Mouse (Mus musculus): ENCODE results near the gene Man1a. TPM values are rescaled to one million over a fixed set of nuclear protein-coding genes. Genes with fewer than 3 reads are reported as not detected.

Gene Man1a
- total RNA-seq, 2 experiments from 2014 or later: 9.3 to 15.8 TPM

DNA sequence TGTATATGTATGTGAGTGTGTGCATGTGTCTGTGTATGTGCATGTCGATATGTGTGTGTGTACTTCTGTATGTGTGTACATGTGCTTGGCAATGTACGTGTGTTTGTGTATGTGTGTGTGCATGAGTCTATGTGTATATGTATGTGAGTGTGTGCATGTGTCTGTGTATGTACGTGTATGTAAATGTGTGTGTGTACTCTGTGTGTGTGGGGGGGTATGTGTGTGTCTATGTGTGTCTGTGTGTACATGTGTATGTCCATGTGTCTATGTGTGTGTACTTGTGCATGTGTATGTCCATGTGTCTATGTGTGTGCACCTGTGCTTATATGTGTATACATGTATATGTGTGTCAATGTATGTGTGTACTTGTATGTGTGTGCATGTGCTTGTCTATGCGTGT is 15.2 kb downstream of the Man1a start:
- DNase-seq: no peak

DNA sequence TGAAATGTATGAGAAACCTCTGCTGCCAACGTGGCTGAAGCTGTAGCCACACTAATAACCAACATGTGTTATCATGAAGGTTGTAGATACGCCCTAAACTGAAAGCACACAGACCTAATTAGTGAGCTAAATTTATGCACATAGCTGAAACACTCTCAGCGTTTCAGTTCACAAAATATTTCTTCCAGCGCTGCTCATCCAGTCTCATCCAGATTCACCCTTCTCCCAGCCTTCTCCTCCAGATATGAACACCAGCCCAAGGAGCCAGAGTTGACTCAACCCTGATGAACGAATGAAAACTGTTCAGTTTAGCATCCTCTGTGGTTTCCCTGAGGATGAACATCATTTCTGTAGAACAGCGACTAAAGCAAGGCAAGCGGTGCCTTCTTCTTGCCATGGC is 15.8 kb downstream of the Man1a start:
- no peak for DNase-seq

DNA sequence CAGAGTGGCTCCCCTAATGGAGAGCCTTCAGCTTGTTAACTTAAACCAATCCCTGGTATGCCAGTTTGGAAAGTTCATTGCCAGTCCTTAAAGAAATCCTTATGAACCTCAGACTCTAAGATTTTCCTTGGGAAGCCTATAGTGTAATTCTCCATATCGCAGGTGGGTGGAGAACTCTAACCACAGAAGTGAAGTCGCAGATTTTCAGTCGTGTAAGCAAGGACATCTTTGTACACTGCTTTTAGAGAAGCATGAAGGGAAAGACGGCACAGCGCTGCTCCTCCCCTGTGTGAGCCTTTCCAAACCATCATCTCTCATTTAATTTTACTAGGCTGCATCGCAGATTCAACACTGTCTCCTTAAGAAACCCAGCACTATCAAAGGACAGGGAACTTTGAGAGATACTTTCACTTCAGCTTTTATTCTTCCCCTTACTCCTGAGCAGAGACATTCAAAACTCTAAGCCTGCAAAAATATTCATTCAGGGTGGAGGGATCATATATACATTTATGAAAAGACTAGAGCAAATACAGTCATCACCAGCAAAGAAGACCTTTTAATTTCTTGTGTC is 16.6 kb downstream of the Man1a start:
- no peak for DNase-seq

DNA sequence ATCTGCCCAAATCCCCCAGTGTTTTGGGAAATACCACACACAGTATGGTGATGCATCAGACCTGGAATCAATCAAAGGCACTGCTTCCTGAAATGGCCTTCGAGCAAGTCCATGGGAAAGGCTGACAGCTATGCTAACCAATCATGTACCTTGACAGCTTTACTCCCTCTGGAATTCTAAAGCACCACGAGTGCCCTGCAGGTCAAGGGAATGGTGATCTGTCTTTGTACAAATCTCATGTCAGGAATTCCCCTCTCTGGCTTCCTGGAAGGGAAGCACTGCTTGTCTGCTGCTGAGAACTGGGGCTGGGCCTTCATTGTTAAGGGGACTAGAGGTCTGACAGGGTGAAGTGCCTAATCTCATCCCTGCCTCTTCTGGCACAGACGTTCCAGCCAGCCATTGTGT is 17.3 kb downstream of the Man1a start:
- DNase-seq: no peak

DNA sequence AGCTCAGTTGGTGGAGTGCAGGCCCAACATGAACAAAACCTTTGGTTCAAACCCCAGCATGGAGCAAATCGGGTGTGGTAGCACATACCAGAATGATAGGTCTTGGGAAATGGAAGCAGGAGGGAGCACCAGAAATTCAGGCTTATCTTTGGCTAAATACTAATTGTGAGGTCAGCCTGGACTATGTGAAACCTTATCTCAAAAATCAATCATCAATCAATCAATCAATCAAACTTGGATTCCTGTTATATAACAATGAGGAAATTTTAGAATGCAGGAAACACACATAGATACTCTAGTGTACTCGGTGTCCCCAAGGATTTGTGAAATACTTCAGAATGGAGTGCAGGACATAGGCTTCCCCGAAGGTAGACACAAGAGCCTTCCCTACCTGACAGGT is 17.8 kb downstream of the Man1a start:
- no peak for DNase-seq

DNA sequence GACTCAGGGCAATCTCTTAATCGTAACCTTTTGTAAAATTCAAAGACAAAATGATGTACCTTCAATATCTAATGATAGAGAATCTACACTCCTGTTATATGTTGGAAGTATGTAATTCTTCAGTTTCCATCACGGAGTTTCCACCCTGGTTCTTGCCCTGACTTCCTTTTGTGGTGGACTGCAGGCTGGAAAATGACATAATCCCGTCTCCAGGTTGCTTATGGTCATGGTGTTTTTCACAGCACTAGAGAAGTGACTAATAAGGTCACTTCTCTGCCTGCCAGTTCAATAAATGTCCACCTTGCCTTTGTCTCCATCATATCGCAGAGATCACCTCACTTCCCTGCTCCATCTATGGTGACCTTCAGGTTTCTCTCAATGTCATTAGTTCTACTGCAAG is 22.2 kb downstream of the Man1a start:
- DNase-seq: no peak

DNA sequence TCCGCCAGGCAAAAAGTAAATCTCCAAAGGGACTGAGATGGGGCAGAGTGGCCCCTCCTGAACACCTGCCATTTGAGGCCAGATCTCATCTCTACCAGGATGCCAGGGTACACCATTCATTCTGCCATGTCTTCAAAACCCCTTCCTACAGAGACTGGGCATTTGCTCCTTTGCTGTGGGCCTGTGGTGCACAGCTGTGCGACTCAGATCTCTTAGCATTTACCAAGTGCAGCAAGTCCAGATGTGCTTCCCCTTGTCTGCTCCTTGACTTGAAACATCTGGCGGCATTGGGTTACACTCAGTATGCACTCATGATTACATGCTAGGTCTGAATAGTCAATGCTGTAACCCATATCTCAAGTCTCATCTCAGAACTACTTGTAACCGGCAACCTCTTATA is 28.5 kb downstream of the Man1a start:
- DNase-seq: no peak

DNA sequence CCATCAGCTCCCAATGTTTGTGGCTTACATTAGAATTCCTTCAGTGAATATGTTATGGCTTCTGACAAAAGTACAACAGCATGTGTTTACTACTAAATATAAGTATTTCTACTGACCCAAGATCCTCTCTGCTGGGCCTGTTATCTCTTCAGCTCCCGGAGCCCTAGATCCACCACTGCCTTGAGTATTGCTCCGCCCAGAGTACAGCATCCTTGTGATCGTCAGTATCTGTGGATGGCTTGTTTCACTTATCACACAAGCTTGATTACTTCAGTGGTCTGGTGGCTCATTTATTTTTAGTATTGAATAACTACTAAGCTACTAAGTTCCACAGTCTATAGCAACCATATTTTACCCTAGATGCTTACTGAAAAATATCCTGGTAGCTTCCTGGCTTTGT is 33.1 kb downstream of the Man1a start:
- DNase-seq: no peak

DNA sequence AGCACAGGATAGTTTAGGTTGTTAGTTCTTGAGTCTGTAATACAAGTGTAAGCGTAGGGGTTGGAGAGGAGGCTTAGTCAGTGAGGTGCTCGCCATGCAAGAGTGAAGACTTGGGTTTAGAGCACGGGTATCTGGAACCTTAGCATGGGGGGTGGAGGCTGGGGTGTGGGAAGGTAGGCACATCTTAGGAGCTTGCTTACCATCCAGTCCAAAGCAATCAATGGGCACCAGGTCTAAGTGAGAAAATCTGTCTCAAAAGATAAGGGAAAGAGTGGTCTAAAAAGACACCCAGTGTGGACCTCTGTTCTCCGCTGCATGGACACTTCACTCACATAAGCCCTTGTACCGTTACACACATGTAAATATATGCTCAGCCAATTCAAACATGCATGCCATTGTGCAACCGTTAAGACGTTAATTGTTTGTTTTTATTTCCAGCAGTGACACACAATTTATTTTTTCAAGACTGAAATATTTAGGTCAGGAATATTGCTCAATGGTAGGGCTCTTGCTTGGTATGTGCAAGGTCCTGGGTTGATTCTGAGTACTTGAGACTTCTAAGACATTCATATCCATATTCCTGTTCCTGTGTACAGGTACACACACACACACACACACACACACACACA is 34.1 kb downstream of the Man1a start:
- no peak for DNase-seq

DNA sequence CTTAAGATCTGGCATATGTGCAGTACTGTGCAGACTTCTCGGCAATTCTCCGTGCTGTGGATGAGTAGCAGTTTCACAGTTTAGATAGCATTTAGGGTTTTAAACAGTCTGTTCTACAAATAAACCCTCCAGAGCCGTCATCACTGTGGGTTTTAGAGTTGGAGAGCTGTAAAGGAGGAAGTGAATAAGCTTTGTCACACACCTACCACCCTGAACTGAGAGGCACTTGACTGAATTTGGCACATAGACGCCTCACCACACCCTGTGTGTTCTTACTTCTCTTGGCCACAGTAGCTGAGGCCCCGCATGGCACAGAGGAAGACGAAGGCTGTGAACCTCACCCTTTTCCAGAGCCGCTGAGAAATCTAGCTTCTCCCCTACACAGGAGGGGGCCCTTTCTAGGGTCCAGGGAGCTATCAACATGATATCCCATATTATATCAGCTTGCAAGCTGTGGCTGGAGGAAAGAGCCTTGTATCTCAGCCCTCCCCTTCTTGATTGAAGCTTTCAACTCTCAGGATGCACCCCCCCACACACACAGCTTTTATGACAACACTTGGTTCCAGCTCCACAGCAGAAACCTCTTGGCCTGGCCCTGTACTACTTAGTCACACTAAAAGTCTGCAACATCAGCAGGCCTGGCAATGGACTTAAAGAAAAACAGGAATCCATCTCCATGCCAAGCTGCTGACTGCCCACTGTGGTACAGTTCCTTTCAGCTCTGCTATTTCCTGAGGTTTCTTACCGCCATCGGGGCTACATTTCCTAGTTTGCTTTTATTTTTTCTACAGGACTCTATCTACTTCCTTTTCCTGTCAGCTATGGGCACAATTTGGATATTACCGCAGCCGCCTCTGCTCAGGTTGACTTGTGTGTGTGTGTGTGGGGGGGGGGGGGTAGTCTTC is 35.9 kb downstream of the Man1a start:
- peak; percentile 14 for DNase-seq

DNA sequence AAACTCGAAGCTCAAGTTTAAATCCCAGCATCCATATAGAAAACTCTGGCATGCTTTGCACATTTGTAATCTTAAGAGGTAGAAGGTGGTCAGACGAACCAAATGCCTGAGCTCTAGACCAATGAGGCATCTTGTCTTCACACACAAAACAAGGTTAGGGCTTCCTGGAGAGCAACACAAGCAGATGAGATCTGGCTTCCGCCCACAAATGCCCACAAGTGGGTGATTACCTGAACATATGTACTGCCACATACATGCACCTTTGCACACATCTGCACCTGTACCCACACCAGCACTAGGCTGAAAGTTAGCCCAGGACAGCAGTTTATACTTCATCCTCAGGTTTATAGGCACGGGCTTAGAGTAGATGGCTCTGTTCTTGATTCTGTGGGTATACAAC is 36.7 kb downstream of the Man1a start:
- DNase-seq: no peak

DNA sequence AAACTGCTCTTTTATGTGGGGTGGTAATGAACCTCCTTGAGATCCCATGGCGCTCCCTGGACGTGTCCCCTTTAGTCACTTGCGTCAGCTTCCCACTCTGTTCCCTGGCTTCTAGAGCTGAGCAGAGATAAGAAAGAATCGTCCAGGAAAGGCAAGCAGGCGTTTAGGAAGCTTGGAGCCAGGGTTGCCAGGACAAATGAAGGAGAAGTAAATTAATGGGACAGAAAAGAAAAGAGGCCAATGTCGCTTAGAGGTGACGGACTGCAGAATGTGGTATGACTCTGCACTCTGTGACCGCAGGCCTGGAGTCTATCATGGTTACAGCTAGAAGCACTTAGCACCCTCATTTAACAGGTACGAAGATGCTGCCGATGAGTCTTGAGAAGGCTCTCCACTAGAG is 37.7 kb downstream of the Man1a start:
- no peak for DNase-seq

DNA sequence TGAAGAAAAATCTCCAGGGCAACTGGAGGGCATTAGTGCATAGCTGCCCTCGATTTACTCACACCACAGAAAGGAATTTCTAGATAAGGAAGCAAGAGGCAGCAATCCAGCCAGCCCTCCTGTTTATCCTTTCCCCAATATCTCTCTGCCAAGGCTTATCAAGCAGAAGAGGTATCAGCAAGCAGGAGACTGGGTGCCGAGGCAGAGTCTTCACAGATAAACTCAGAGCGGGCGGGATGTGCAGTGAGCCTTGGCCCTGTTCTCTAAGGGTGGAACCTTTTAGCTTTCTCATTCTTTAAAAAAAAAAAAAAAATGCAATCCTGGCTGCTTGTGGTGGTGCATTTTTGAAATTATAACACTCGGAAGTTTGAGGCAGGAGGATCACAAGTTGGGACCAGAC is 38.2 kb downstream of the Man1a start:
- DNase-seq: no peak

DNA sequence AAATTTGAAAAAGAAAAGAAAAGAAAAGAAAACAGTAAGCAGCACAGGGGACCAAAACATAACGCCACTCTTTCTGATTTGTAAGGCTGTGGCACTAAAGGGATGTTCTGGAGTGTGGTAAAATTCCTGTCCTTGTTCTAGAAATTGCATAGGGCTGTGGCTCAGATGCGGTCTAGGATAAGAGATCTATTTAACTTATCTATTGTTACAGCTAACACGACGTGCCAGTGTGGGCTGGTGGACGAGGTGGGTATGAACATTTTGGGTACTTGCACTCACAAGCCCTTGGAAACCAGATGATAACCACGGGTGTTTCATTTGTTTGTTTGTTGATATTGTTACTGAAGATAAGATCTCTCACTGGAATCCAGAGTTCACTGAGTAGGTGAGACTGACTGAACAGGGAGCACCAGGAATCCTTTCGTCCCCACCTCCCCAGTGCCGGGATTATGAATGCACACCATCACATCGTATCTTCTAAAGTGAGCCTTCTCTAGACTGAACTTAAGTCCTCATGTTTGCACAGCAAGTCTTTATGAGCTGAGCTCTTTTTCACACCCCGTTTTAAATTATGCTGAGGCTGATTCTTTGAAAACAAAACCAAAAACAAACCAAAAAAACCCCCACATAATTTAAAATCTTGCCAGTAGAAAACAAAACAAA is 38.9 kb downstream of the Man1a start:
- DNase-seq: no peak

DNA sequence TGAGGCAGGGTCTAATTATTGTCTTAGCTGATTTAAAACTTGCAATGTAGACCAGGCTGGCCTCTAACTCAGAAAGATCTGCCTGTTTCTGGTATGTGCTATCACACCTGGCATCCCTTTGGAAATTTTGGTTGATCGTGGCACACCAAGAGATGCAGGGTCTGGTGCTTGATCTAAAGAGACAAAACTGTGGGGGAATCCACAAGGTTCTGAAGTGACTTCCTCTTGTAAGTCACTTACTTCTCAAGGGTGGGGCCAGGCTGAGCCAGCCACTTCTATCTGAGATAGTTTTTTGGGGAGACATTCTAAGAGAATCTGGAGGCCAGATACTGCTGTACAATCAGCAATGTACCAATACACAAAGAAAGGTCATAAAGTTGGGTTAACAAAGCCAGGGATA is 40.8 kb downstream of the Man1a start:
- no peak for DNase-seq

DNA sequence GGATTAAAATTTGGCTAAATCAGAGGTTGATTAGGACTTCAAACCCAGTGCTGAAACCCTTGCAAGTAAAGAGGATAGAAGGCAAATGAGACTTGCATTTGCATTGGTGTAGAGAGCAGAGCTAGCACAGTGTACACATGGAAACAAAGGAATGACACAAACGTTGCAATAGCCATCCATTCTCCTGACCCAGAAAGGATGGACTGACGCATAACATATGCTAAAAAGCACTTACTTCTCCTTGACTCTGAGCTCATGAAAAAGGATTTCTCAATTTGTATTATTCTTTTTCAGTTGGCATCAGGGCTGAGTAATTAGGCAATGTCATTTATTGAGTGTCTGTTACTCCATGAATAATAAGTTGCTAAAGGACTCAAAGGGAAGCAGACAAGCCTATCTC is 41.6 kb downstream of the Man1a start:
- no peak for DNase-seq

DNA sequence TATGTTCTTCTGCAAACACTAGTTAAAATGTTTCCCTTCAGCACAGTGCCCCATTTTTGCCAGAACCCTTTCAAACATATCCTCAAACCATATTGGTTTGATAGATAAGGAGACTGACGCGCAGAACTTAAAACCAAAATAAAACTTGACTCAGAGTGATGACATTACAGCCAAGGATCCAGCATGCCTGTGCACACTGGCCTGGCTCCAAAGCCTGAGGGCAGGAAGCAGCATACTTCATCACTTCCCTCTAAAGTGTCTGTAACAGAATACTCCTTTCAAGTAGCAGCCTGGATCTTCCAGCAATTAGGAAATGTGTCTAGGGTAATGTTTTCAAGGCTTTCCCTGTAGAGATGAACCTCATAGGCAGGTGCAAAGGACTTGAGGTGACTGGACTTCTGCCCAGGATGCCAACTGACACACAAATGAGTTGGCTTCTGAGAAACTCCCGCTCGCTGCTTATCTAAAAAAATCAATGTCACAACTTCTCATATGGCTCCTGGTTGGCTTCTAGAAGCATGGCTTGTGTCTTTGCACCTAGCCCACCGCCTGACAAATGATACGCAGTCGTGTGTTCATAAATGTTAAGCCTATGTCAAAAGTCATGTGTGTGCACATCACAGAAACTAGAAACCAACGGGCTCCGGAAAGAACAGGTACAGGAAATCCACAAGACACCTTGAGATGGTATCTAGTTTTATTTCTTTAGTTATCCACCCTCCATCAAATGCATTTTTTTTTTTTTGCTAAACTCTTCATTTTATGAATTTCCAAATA is 43.9 kb downstream of the Man1a start:
- peak; percentile 21 for DNase-seq

DNA sequence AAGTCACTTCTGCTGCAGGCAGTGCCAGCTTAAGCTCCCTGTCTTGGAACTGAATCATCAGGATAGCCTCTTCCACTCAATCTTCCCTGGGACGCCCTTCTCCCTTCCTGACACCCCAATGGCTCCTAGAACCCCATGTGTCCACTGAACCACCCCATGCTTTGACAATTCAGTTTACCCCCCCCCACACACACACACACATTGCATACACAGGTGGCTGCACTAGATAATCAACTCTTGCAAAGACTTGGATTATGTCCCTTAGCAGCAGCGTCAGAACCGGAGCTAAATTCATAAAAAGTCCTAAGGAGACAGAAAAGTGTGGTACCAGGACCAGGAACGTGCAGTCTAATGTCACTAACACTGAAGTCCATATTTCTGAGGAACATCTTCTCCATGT is 47.5 kb downstream of the Man1a start:
- no peak for DNase-seq

DNA sequence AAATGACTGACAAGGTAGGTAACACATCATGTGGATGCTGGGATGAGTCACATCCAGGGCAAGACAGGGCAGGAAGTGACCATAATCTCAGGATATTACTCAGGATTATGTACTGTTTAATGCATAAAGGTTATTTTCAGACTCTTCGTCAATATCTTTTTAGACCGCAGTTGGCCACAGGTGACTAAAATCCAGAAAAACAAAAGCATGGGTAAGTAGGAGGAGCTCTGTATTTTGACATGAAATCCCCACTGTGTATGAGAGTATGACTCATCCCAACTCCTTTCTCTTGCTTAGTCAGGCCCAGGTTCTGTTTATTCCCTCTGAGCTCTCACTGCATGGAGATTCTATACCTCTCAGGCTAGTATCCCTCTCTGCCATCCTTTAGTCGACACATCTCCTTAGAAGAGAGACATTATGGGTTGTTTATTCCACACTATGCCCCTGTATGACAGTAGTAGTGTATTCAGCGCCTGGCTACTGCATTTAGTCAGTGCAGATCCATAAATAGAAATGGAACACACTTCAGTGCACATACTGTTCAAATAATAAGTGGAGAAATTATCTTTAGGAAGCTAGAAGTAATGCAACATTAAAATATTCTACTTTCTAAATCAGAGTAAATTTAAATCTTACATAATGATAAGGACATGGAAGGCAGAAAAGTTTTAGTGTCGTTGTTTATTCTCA is 49.5 kb downstream of the Man1a start:
- no peak for DNase-seq

DNA sequence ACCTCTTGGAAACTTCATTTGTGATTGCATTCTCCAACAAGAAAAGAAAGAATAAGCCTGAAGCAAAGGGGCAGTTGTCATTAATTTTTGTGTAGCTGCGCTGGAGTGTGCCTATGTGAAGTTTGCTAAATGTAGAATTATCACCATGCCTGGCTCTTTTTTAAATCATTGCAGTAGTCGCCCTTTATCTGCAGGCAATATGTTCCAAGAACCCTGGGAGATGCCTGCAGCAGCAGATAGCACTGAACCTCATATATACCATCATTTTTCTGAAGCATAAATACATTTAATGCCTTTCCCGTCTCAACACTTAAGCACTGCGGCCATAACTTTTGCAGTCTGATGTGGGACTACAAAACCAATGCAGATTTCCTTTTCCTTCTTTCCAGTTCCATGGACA is 50.3 kb downstream of the Man1a start:
- no peak for DNase-seq

DNA sequence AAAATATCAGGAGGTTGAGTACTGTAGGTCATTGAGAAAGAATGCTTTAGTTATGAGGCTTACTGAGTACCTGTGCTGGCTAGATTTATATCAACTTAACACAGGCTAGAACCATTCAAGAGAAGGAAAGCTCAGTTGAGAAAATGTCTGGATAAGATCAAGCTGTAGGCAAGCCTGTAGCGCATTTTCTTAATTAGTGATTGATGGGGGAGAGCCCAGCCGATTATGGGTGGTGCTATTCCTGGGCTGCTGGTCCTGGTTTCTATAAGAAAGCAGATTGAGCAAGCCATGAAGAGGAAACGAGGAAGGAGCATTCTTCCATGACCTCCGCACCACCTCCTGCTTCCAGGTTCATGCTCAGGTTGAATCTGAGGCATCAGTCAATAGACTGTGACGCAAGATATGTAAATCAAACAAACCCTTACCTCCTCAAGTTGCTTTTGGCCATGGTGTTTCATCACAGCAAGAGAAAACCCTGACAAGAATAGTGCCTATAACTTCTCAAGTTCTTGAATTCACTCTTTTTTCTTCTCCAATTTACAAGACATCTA is 58.4 kb downstream of the Man1a start:
- no peak for DNase-seq

All from gastrocnemius, postnatal 25 days (tissue).